In the genomic region with DNA sequence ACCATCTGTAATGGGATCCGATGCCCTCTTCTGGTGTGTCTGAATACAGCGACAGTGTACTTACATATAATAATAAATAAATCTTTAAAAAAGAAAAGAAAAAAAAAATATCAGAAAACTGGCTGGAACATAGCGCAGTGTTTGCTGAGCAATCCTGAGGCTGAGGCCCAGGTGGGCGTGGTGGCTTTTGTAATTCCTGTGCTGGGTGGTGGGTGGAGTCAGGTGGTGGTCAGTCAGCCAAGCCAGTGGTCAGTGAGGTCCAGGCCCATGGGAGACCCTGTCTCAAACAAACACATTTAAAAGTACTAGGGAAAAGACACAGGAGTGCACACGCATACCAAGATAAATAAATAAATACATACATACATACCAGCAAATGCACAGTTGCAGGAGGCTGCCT, we compare ENCODE assay signal across 11 mouse cellular contexts. TPM values are rescaled to one million over a fixed set of nuclear protein-coding genes. Genes with fewer than 3 reads are reported as not detected.
DNase-seq lines count a peak whose midpoint lies in the region; ATAC-seq and TF ChIP-seq lines count a peak whose summit lies in the region.
"Had no signal": no experiment of that assay in that cellular context is flagged by ENCODE, and none has a peak within 500 bp of the region (broad histone marks: within the 10 kb centered on the region; RNA-seq: fewer than 3 reads in every experiment).

No protein-coding gene starts in this region.

- no peak overlapping the region for H3K9ac ChIP-seq in kidney, postnatal 0 days (ENCODE audit: low read depth, low read length)
- H3K9ac ChIP-seq in embryonic facial prominence, embryonic 15.5 days, result no peak overlapping the region
- no peak overlapping the region for H3K9ac ChIP-seq in hindbrain, embryonic 13.5 days

- no peak for ATAC-seq in kidney, postnatal 0 days (replicated peaks; ENCODE audit: low FRiP score, low read depth)
- no peak for ATAC-seq in embryonic facial prominence, embryonic 15.5 days (ENCODE audit: insufficient number of reproducible peaks, low FRiP score, low TSS enrichment, low read depth)
- no peak for ATAC-seq in hindbrain, embryonic 13.5 days (ENCODE audit: low FRiP score)

- H3K79me2 ChIP-seq in macrophage (ENCODE audit: inconsistent target), result no peaks in the 10 kb centered on the region

- DNase-seq in kidney, postnatal 0 days (ENCODE audit: low spot score), result no peak
- no peak for DNase-seq in kidney, adult 2 months
- DNase-seq in right cerebral cortex, adult 18-20 months, result no peak
- DNase-seq in layer of hippocampus, adult 9-10 months (ENCODE audit: low spot score), result no peak
- no peak for DNase-seq in ovary, adult 18-20 months (ENCODE audit: low spot score)

- no peak overlapping the region for H3K4me2 ChIP-seq in kidney, postnatal 0 days (ENCODE audit: low read length)
- no peak overlapping the region for H3K4me2 ChIP-seq in embryonic facial prominence, embryonic 15.5 days (replicated peaks)
- no peak overlapping the region for H3K4me2 ChIP-seq in hindbrain, embryonic 13.5 days

- 0 out of 2 replicates have a peak, but pooled peaks have one; percentile 11 for TF ChIP-seq CTCF in kidney, postnatal 0 days (IDR thresholded peaks at IDR 0.05; ENCODE audit: low read depth)
- no peak for TF ChIP-seq CTCF in kidney, adult 2 months (conservative IDR thresholded peaks at IDR 0.05; ENCODE audit: insufficient read depth, insufficient read length, low read depth, low read length)

- TF ChIP-seq POLR2A in kidney, adult 2 months (IDR thresholded peaks at IDR 0.05; ENCODE audit: low read depth, low read length), result no peak

- H3K36me3 ChIP-seq in kidney, postnatal 0 days (ENCODE audit: insufficient read depth, low read length), result no peaks in the 10 kb centered on the region
- no peaks in the 10 kb centered on the region for H3K36me3 ChIP-seq in kidney, adult 2 months (ENCODE audit: control insufficient read depth, insufficient read depth, low read length)
- H3K36me3 ChIP-seq in embryonic facial prominence, embryonic 15.5 days, result no peaks in the 10 kb centered on the region
- H3K36me3 ChIP-seq in hindbrain, embryonic 13.5 days, result peaks cover 15% of the 10 kb centered on the region
- H3K36me3 ChIP-seq in macrophage (ENCODE audit: inconsistent target), result no peaks in the 10 kb centered on the region

- no peak overlapping the region for H3K27ac ChIP-seq in kidney, postnatal 0 days
- H3K27ac ChIP-seq in kidney, adult 2 months (ENCODE audit: insufficient read depth, low read depth, low read length), result no peak overlapping the region
- H3K27ac ChIP-seq in embryonic facial prominence, embryonic 15.5 days (replicated peaks), result peak overlapping the region; percentile 71
- peak overlapping the region; percentile 72 for H3K27ac ChIP-seq in hindbrain, embryonic 13.5 days
- H3K27ac ChIP-seq in macrophage, result peak overlapping the region; percentile 83

- H3K4me3 ChIP-seq in kidney, postnatal 0 days (replicated peaks; ENCODE audit: low read depth, low read length), result no peak overlapping the region
- H3K4me3 ChIP-seq in kidney, adult 2 months (ENCODE audit: insufficient read depth, low read depth, low read length), result no peak overlapping the region
- H3K4me3 ChIP-seq in embryonic facial prominence, embryonic 15.5 days (replicated peaks), result no peak overlapping the region
- no peak overlapping the region for H3K4me3 ChIP-seq in hindbrain, embryonic 13.5 days
- no peak overlapping the region for H3K4me3 ChIP-seq in macrophage (ENCODE audit: inconsistent target)

- no peaks in the 10 kb centered on the region for H3K4me1 ChIP-seq in kidney, postnatal 0 days (replicated peaks; ENCODE audit: insufficient read depth, low read length)
- H3K4me1 ChIP-seq in kidney, adult 2 months (ENCODE audit: control insufficient read depth, insufficient read depth, low read length), result peaks cover 3% of the 10 kb centered on the region
- H3K4me1 ChIP-seq in embryonic facial prominence, embryonic 15.5 days, result peaks cover 17% of the 10 kb centered on the region
- H3K4me1 ChIP-seq in hindbrain, embryonic 13.5 days (replicated peaks), result peaks cover 20% of the 10 kb centered on the region; the same call in 1 of the 2 replicates

- WGBS in kidney, postnatal 0 days, result 85% methylated on average over 5 of the region's 5 CpGs
- 94% methylated on average over 5 of the region's 5 CpGs for WGBS in kidney, adult 2 months
- WGBS in embryonic facial prominence, embryonic 15.5 days, result 92% methylated on average over 5 of the region's 5 CpGs
- WGBS in hindbrain, embryonic 13.5 days, result 92% methylated on average over 5 of the region's 5 CpGs
- 86% methylated on average over 4 of the region's 5 CpGs for WGBS in macrophage (ENCODE audit: missing documents)

- H3K9me3 ChIP-seq in kidney, postnatal 0 days (replicated peaks; ENCODE audit: low read length), result no peaks in the 10 kb centered on the region
- H3K9me3 ChIP-seq in embryonic facial prominence, embryonic 15.5 days (replicated peaks), result no peaks in the 10 kb centered on the region
- H3K9me3 ChIP-seq in hindbrain, embryonic 13.5 days, result no peaks in the 10 kb centered on the region
- H3K9me3 ChIP-seq: G1E had no signal

- H3K27me3 ChIP-seq in kidney, postnatal 0 days (ENCODE audit: insufficient read depth, low read length), result no peaks in the 10 kb centered on the region
- H3K27me3 ChIP-seq in kidney, adult 2 months (replicated peaks; ENCODE audit: control insufficient read depth, insufficient read depth, low read length), result no peaks in the 10 kb centered on the region
- no peaks in the 10 kb centered on the region for H3K27me3 ChIP-seq in embryonic facial prominence, embryonic 15.5 days
- H3K27me3 ChIP-seq in hindbrain, embryonic 13.5 days, result no peaks in the 10 kb centered on the region

RNA-seq across cellular contexts. Expression of a gene that starts 5.5 kb away (rescaled TPM):
- polyA plus RNA-seq in kidney, postnatal 0 days (2015; fragmentation: Nextera tagmentation; extraction: Ambion mirVana), result 95.4 and 101 TPM in 2 replicates
- 122 and 126 TPM in 2 replicates for polyA plus RNA-seq in kidney, adult 2 months (2012; rRNA removed)
- polyA plus RNA-seq in embryonic facial prominence, embryonic 15.5 days (2015; fragmentation: Nextera tagmentation; extraction: Ambion mirVana), result 104 and 106 TPM in 2 replicates
- 111 and 114 TPM in 2 replicates for polyA plus RNA-seq in hindbrain, embryonic 13.5 days (2015; fragmentation: Nextera tagmentation; extraction: Ambion mirVana)
- total RNA-seq in macrophage (2018; cell fraction: chromatin; rRNA removed), result 100 to 1,000 TPM; 106 to 393 (median 257) TPM
- 100 to 1,000 TPM; 144 to 253 (median 208) TPM for total RNA-seq in macrophage (2018; cell fraction: cytosol; rRNA removed)
- total RNA-seq in macrophage (2018; cell fraction: nucleus; rRNA removed), result 100 to 1,000 TPM; 116 to 388 (median 186) TPM
- polyA plus RNA-seq in macrophage (2018), result 322 to 419 TPM (median 328 TPM) in 3 replicates

RNA-seq across cellular contexts. Expression of a gene that starts 34.7 kb away (rescaled TPM):
- 25.3 and 28.3 TPM in 2 replicates for polyA plus RNA-seq in kidney, postnatal 0 days (2015; fragmentation: Nextera tagmentation; extraction: Ambion mirVana)
- 0.75 and 1.1 TPM in 2 replicates for polyA plus RNA-seq in kidney, adult 2 months (2012; rRNA removed)
- 26.5 and 28.5 TPM in 2 replicates for polyA plus RNA-seq in embryonic facial prominence, embryonic 15.5 days (2015; fragmentation: Nextera tagmentation; extraction: Ambion mirVana)
- polyA plus RNA-seq in hindbrain, embryonic 13.5 days (2015; fragmentation: Nextera tagmentation; extraction: Ambion mirVana), result 22.1 and 24.3 TPM in 2 replicates
- 1 to 10 TPM in 11 of 26 experiments, under 1 TPM in 1, not detected in 14; 0.85 to 5.5 (median 2.6) TPM for total RNA-seq in macrophage (2018; cell fraction: chromatin; rRNA removed)
- total RNA-seq in macrophage (2018; cell fraction: cytosol; rRNA removed), result 1 to 10 TPM in 19 of 26 experiments, under 1 TPM in 7; 0.58 to 2.8 (median 1.4) TPM
- total RNA-seq in macrophage (2018; cell fraction: nucleus; rRNA removed), result 1 to 10 TPM in 6 of 26 experiments, under 1 TPM in 5, not detected in 15; 0.47 to 9.3 (median 1.0) TPM
- 1.6 to 10.9 TPM (median 3.6 TPM) in 3 replicates for polyA plus RNA-seq in macrophage (2018)

RNA-seq across cellular contexts. Expression of a gene that starts 45.5 kb away (rescaled TPM):
- 0.18 TPM in 1 of 2 replicates, not detected in the other for polyA plus RNA-seq in kidney, postnatal 0 days (2015; fragmentation: Nextera tagmentation; extraction: Ambion mirVana)
- not detected in 2 replicates for polyA plus RNA-seq in kidney, adult 2 months (2012; rRNA removed)
- 0.35 TPM in 1 of 2 replicates, not detected in the other for polyA plus RNA-seq in embryonic facial prominence, embryonic 15.5 days (2015; fragmentation: Nextera tagmentation; extraction: Ambion mirVana)
- polyA plus RNA-seq in hindbrain, embryonic 13.5 days (2015; fragmentation: Nextera tagmentation; extraction: Ambion mirVana), result 0.35 and 0.41 TPM in 2 replicates
- 1 to 10 TPM in 1 of 26 experiments, not detected in 25; 1.1 TPM for total RNA-seq in macrophage (2018; cell fraction: chromatin; rRNA removed)
- total RNA-seq in macrophage (2018; cell fraction: cytosol; rRNA removed), result not detected
- 1 to 10 TPM in 1 of 26 experiments, not detected in 25; 1.3 TPM for total RNA-seq in macrophage (2018; cell fraction: nucleus; rRNA removed)
- polyA plus RNA-seq in macrophage (2018), result not detected in 3 replicates
- polyA plus RNA-seq: heart, postnatal 0 days; liver, embryonic 16.5 days had no signal

Comparison
In these comparisons a context has a peak if more than half of its experiments do, and no peak if none do; other contexts are left out.
1. H3K27ac ChIP-seq: peak in embryonic facial prominence, embryonic 15.5 days (single experiment), hindbrain, embryonic 13.5 days (single experiment) and macrophage (single experiment); none in kidney, postnatal 0 days (single experiment) and kidney, adult 2 months (single experiment).